Mouse (Mus musculus): Measurements from ENCODE around the gene Ftsj1. TPM values are rescaled to one million over a fixed set of nuclear protein-coding genes. Genes with fewer than 3 reads are reported as not detected.

Ftsj1 gene
- 52.8 and 53.0 TPM in 2 replicates for polyA plus RNA-seq (2015; fragmentation: Nextera tagmentation; extraction: Ambion mirVana)

- H3K27ac ChIP-seq: peak within 1 kb of the TSS; percentile 73
- peak within 1 kb of the TSS; percentile 55 for H3K4me2 ChIP-seq
- H3K9me3 ChIP-seq: no peaks in the 10 kb centered on the region
- peak within 1 kb of the TSS; percentile 62 for H3K9ac ChIP-seq
- no peaks in the 10 kb centered on the region for H3K36me3 ChIP-seq
- H3K4me1 ChIP-seq: peaks cover 7% of the 10 kb centered on the region; the same call in 1 of the 2 replicates
- 12% methylated on average over 45 of the region's 45 CpGs for WGBS
- peak within 1 kb of the TSS; percentile 59 for H3K4me3 ChIP-seq
- H3K27me3 ChIP-seq: no peaks in the 10 kb centered on the region
- peak; percentile 88 for ATAC-seq (ENCODE audit: borderline replicate concordance, extremely low read depth, low FRiP score, low TSS enrichment)
These were observed at the start of gene Ftsj1 for GRCm38 (mm10) chrX:8252334-8253285. Ftsj1 (minus strand) TSS chrX:8252406.

- Histone ChIP-seq H3K27ac (no peak overlapping the region), H3K36me3 (no peaks in the 10 kb centered on the region), H3K4me2 (no peak overlapping the region), H3K4me1 (no peaks in the 10 kb centered on the region), H3K9me3 (no peaks in the 10 kb centered on the region), H3K9ac (no peak overlapping the region), H3K4me3 (no peak overlapping the region), H3K27me3 (no peaks in the 10 kb centered on the region)
- no peak for ATAC-seq (ENCODE audit: borderline replicate concordance, extremely low read depth, low FRiP score, low TSS enrichment)
- 77% methylated on average over 5 of the region's 5 CpGs for WGBS
These were observed 36.4 kb upstream of the Ftsj1 start for GRCm38 (mm10) chrX:8288621-8289020.

GRCm38 (mm10) chrX:8274056-8274455, 21.9 kb upstream of the Ftsj1 start:
- 49% methylated on average over 5 of the region's 5 CpGs for WGBS
- 0 out of 2 replicates have a peak overlapping the region, but pooled peaks have one; percentile 66 for H3K27ac ChIP-seq
- no peaks in the 10 kb centered on the region for H3K36me3 ChIP-seq
- no peaks in the 10 kb centered on the region for H3K9me3 ChIP-seq
- ATAC-seq (ENCODE audit: borderline replicate concordance, extremely low read depth, low FRiP score, low TSS enrichment): peak; percentile 94
- H3K4me2 ChIP-seq: peak overlapping the region; percentile 51; the same call in 1 of the 2 replicates
- no peaks in the 10 kb centered on the region for H3K27me3 ChIP-seq
- H3K4me1 ChIP-seq: no peaks in the 10 kb centered on the region
- H3K9ac ChIP-seq: no peak overlapping the region
- H3K4me3 ChIP-seq: no peak overlapping the region

- Histone ChIP-seq H3K9ac (peak overlapping the region; percentile 19), H3K27ac (peak overlapping the region; percentile 66; the same call in 1 of the 2 replicates)
- WGBS: 21% methylated on average over 10 of the region's 10 CpGs
These were observed 19.8 kb upstream of the Ftsj1 start for GRCm38 (mm10) chrX:8272000-8272399.

GRCm38 (mm10) chrX:8271083-8271820, 19.0 kb upstream of the Ftsj1 start, which contains the start of gene Slc38a5:
Slc38a5 (plus strand) TSS chrX:8271133.
- Histone ChIP-seq H3K36me3 (no peaks in the 10 kb centered on the region), H3K4me1 (no peaks in the 10 kb centered on the region), H3K4me3 (peak within 1 kb of the TSS; percentile 39), H3K4me2 (peak within 1 kb of the TSS; percentile 51), H3K9ac (peak within 1 kb of the TSS; percentile 19; the same call in 1 of the 2 replicates), H3K27me3 (no peaks in the 10 kb centered on the region), H3K9me3 (no peaks in the 10 kb centered on the region), H3K27ac (peak within 1 kb of the TSS; percentile 66)
- no peak for ATAC-seq (ENCODE audit: borderline replicate concordance, extremely low read depth, low FRiP score, low TSS enrichment)
- 15% methylated on average over 13 of the region's 15 CpGs for WGBS

More at GRCm38 (mm10) chrX:8272000-8272399, 19.8 kb upstream of the Ftsj1 start:
- no peaks in the 10 kb centered on the region for H3K27me3 ChIP-seq
- H3K4me3 ChIP-seq: peak overlapping the region; percentile 39
- H3K4me2 ChIP-seq: peak overlapping the region; percentile 51
- no peaks in the 10 kb centered on the region for H3K9me3 ChIP-seq
- ATAC-seq (ENCODE audit: borderline replicate concordance, extremely low read depth, low FRiP score, low TSS enrichment): no peak
- H3K36me3 ChIP-seq: no peaks in the 10 kb centered on the region
- no peaks in the 10 kb centered on the region for H3K4me1 ChIP-seq

- Histone ChIP-seq H3K4me2 (no peak overlapping the region), H3K9ac (no peak overlapping the region), H3K27me3 (no peaks in the 10 kb centered on the region), H3K27ac (no peak overlapping the region), H3K4me3 (no peak overlapping the region), H3K4me1 (no peaks in the 10 kb centered on the region), H3K9me3 (no peaks in the 10 kb centered on the region), H3K36me3 (no peaks in the 10 kb centered on the region)
- 76% methylated on average over 3 of the region's 3 CpGs for WGBS
- ATAC-seq (ENCODE audit: borderline replicate concordance, extremely low read depth, low FRiP score, low TSS enrichment): no peak
These were observed 12.0 kb upstream of the Ftsj1 start for GRCm38 (mm10) chrX:8264222-8264621.

GRCm38 (mm10) chrX:8263156-8263804, 11.1 kb upstream of the Ftsj1 start:
- no peak for ATAC-seq (ENCODE audit: borderline replicate concordance, extremely low read depth, low FRiP score, low TSS enrichment)

GRCm38 (mm10) chrX:8259478-8259877, 7.3 kb upstream of the Ftsj1 start:
- H3K27me3 ChIP-seq: no peaks in the 10 kb centered on the region
- ATAC-seq (ENCODE audit: borderline replicate concordance, extremely low read depth, low FRiP score, low TSS enrichment): no peak
- H3K9me3 ChIP-seq: no peaks in the 10 kb centered on the region
- no peak overlapping the region for H3K4me2 ChIP-seq
- H3K36me3 ChIP-seq: no peaks in the 10 kb centered on the region
- H3K4me3 ChIP-seq: no peak overlapping the region
- H3K27ac ChIP-seq: no peak overlapping the region
- H3K4me1 ChIP-seq: no peaks in the 10 kb centered on the region
- 52% methylated on average over 12 of the region's 12 CpGs for WGBS
- no peak overlapping the region for H3K9ac ChIP-seq

More at GRCm38 (mm10) chrX:8263156-8263804, 11.1 kb upstream of the Ftsj1 start:
- no peak overlapping the region for H3K27ac ChIP-seq
- no peaks in the 10 kb centered on the region for H3K36me3 ChIP-seq
- no peaks in the 10 kb centered on the region for H3K9me3 ChIP-seq
- no peak overlapping the region for H3K4me3 ChIP-seq
- 75% methylated on average over 5 of the region's 5 CpGs for WGBS
- H3K9ac ChIP-seq: no peak overlapping the region
- no peaks in the 10 kb centered on the region for H3K27me3 ChIP-seq
- H3K4me2 ChIP-seq: no peak overlapping the region
- H3K4me1 ChIP-seq: no peaks in the 10 kb centered on the region

- Histone ChIP-seq H3K4me1 (peaks cover 7% of the 10 kb centered on the region; the same call in 1 of the 2 replicates), H3K27me3 (no peaks in the 10 kb centered on the region), H3K9ac (no peak overlapping the region), H3K4me3 (no peak overlapping the region), H3K4me2 (no peak overlapping the region), H3K27ac (no peak overlapping the region), H3K9me3 (no peaks in the 10 kb centered on the region), H3K36me3 (no peaks in the 10 kb centered on the region)
- WGBS: 37% methylated on average over 6 of the region's 6 CpGs
- no peak for ATAC-seq (ENCODE audit: borderline replicate concordance, extremely low read depth, low FRiP score, low TSS enrichment)
These were observed 3.6 kb upstream of the Ftsj1 start for GRCm38 (mm10) chrX:8255807-8256206.

- Histone ChIP-seq H3K27me3 (no peaks in the 10 kb centered on the region), H3K36me3 (no peaks in the 10 kb centered on the region), H3K4me1 (peaks cover 7% of the 10 kb centered on the region; the same call in 1 of the 2 replicates), H3K9me3 (no peaks in the 10 kb centered on the region), H3K9ac (no peak overlapping the region), H3K4me3 (no peak overlapping the region), H3K27ac (no peak overlapping the region), H3K4me2 (no peak overlapping the region)
- WGBS: 85% methylated on average over 2 of the region's 2 CpGs
- no peak for ATAC-seq (ENCODE audit: borderline replicate concordance, extremely low read depth, low FRiP score, low TSS enrichment)
These were observed 1.5 kb upstream of the Ftsj1 start for GRCm38 (mm10) chrX:8253711-8254110.

GRCm38 (mm10) chrX:8251789-8252333, 345 bp downstream of the Ftsj1 start:
- H3K9me3 ChIP-seq: no peaks in the 10 kb centered on the region
- H3K4me2 ChIP-seq: peak overlapping the region; percentile 55
- peak overlapping the region; percentile 62 for H3K9ac ChIP-seq
- H3K4me1 ChIP-seq: peaks cover 7% of the 10 kb centered on the region; the same call in 1 of the 2 replicates
- no peak overlapping the region for H3K27ac ChIP-seq
- no peaks in the 10 kb centered on the region for H3K27me3 ChIP-seq
- 19% methylated on average over 18 of the region's 18 CpGs for WGBS
- peak overlapping the region; percentile 59 for H3K4me3 ChIP-seq
- peak; percentile 4; the same call in 1 of the 2 replicates for ATAC-seq (ENCODE audit: borderline replicate concordance, extremely low read depth, low FRiP score, low TSS enrichment)
- H3K36me3 ChIP-seq: no peaks in the 10 kb centered on the region

Measured in lung, embryonic 15.5 days (tissue).